ENCODE assay signal across 27 mouse cellular contexts in the genomic region with DNA sequence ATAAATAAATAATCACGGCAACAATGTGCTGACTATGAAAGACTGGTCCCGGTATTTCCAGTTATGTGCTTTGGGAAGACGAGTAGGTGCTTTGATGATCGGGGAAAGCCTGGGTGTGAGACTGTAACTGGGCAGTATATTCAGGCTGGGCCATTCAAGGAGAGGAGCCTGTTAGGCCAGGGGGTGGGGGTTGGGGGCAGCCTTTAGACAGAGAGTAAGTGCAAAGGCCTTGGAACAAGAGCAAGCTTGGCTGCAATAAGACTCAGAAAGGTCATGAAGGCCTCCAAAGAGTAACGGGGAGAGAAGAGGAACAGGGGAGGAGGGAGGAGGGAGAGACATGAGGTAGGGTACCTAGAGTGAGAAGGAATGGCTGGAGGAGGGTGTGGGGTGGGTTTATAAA.
"Had no signal": no experiment of that assay in that cellular context is flagged by ENCODE, and none has a peak within 500 bp of the region (broad histone marks: within the 10 kb centered on the region; RNA-seq: fewer than 3 reads in every experiment).

No protein-coding gene starts in this region.

- H3K9me3 ChIP-seq: heart, embryonic 13.5 days; heart, embryonic 15.5 days; hindbrain, embryonic 13.5 days; hindbrain, embryonic 15.5 days; kidney, embryonic 15.5 days; limb, embryonic 13.5 days; limb, embryonic 15.5 days; liver, embryonic 12.5 days had no signal

- H3K9ac ChIP-seq: heart, embryonic 13.5 days; heart, embryonic 15.5 days; hindbrain, embryonic 13.5 days; hindbrain, embryonic 15.5 days; kidney, embryonic 15.5 days; limb, embryonic 13.5 days; limb, embryonic 15.5 days; liver, embryonic 12.5 days; liver, embryonic 14.5 days had no signal

- H3K36me3 ChIP-seq: heart, embryonic 13.5 days; heart, embryonic 15.5 days; hindbrain, embryonic 13.5 days; hindbrain, embryonic 15.5 days; kidney, embryonic 15.5 days; limb, embryonic 13.5 days; limb, embryonic 15.5 days had no signal

- H3K27me3 ChIP-seq: heart, embryonic 13.5 days; heart, embryonic 15.5 days; hindbrain, embryonic 13.5 days; hindbrain, embryonic 15.5 days; kidney, embryonic 15.5 days; limb, embryonic 13.5 days; limb, embryonic 15.5 days; liver, embryonic 12.5 days had no signal

- ATAC-seq: hindbrain, postnatal 0 days; intestine, embryonic 16.5 days; liver, embryonic 12.5 days had no signal

- DNase-seq: gastrocnemius, postnatal 14 days; gastrocnemius, postnatal 36 days; heart, adult 11 months; heart, adult 2 months; heart, postnatal 14 days; heart, postnatal 36 days; kidney, adult 11 months; kidney, adult 2 months; kidney, adult 9 months; kidney, postnatal 14 days; kidney, postnatal 36 days; layer of hippocampus, adult 9-11 months; layer of hippocampus, postnatal 36 days; left cerebral cortex, postnatal 4 days had no signal

- H3K4me3 ChIP-seq: heart, adult 2 months; heart, embryonic 13.5 days; heart, embryonic 15.5 days; hindbrain, embryonic 13.5 days; hindbrain, embryonic 15.5 days; kidney, embryonic 15.5 days; limb, embryonic 13.5 days; limb, embryonic 15.5 days; liver, embryonic 12.5 days had no signal

- H3K27ac ChIP-seq: heart, adult 2 months; heart, embryonic 13.5 days; heart, embryonic 15.5 days; hindbrain, embryonic 13.5 days; hindbrain, embryonic 15.5 days; hindbrain, postnatal 0 days; kidney, embryonic 15.5 days; kidney, postnatal 0 days; limb, embryonic 13.5 days; limb, embryonic 15.5 days; liver, embryonic 12.5 days; liver, embryonic 14.5 days had no signal

- H3K4me2 ChIP-seq: heart, embryonic 11.5 days; heart, embryonic 13.5 days; heart, embryonic 15.5 days; hindbrain, embryonic 13.5 days; hindbrain, embryonic 15.5 days; kidney, embryonic 15.5 days; limb, embryonic 13.5 days; limb, embryonic 15.5 days; liver, embryonic 12.5 days had no signal
